Mouse (Mus musculus) megakaryocyte, adult 5-6 weeks (primary cell): ENCODE data around the gene Igsf10. TPM values are rescaled to one million over a fixed set of nuclear protein-coding genes. Genes with fewer than 3 reads are reported as not detected.
"Not testable (repeated sequence)": the region's sequence is repeated elsewhere in the genome, so short reads cannot be mapped to it uniquely, and the experiment has no call there.

Source experiments
- ATAC-seq: 2 replicates; pipeline ENCODE4 v1.8.0; 2016; ENCODE audit warnings: mild to moderate bottlenecking, inconsistent platforms; ENCODE audit not compliant: poor library complexity, severe bottlenecking
- total RNA-seq, 2 experiments: library from RNA; stranded (forward) in 1 of 2; stranded (reverse) in 1 of 2; fragments of 153-499, 151-499 nt in 1 of 2; fragments of 221-1000, 200-1000 nt in 1 of 2; gene quantifications; 2 replicates each; pipeline versions ENCODE4 v1.2.3 to v1.2.4; 2015 to 2017

The Igsf10 gene
- total RNA-seq (2015) (0.22 and 0.36 TPM in 2 replicates), total RNA-seq (2017) (not detected in 2 replicates)

DNA sequence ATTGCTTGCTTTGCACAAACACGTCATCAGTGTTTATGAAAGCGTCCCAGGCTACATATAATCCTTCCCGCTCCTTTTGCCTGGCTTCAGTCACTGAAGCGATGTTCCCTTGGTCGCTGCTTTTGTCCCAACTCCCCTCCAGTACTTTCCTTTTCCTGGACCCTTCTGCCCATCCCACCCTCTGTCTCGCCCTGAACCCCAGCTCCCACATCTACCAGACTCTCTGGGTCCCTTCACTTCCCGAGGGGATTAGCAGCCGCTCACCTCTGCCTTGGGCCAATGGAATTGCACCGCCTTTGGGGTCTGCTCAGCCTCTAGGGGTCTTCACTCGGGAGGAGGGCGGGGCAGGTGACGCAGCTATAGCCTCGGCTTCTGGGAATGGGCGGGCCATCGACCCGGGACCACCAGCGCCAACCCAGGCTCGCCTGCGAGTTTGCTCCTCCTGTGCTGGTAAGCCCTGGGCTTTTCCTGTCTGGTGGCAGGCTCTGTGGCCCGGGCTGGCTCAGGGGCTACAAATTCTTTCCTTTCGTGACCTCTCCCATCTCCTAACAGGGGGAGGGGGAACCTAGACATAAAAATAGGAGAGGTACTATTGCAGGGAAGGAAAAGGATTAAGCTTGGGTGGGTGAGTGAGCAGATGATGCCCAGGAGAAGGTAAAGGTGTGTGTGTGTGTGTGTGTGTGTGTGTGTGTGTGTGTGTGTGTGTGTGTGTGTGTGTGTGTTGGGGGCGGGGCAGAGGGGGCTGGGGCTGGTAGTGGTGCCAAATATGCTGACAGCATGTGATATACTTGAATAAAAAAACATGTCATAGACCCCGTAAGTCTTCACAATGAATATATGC is at the start of gene Igsf10:
Gene Igsf10, minus strand, starts transcription at position 330 of the 841 bp plus-strand sequence.
- ATAC-seq: no peak

DNA sequence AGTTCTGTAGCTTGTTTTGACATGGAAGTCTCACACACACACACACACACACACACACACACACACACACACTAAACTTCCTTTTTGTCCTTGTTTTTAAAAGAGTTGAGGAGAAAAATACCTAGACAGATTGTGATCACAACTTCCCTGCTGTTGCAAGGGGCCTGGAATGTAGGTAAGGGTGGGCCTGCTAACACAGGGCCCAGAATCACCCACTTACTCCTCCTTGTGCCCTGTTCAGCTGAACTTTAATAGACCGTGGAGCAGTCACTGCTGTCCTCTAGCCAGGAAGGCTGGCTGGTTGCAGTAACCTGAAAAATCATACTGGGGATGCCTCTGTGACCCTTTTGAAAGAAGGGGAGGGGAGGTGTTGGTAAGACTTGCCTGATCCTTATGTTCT is 41.4 kb upstream of the Igsf10 start:
- no peak for ATAC-seq

DNA sequence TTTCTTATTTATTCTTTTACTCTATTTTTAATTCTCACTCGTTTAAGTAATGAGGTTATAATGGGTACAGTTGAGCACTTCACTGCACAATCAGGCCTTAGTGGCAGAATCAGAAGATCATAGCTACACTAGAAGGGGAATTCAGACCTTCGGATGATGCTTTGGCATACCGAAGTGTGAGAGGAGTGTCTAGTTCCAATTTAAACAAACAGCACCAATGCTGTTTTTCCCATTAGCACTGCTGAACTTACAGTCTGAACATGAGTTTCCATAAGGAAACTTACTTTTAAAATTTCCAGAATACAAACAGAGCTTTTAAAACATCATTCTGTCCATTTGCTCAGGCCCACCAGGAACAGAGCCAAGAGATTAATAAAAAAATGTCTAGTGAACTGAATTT is 40.8 kb upstream of the Igsf10 start:
- no peak for ATAC-seq

DNA sequence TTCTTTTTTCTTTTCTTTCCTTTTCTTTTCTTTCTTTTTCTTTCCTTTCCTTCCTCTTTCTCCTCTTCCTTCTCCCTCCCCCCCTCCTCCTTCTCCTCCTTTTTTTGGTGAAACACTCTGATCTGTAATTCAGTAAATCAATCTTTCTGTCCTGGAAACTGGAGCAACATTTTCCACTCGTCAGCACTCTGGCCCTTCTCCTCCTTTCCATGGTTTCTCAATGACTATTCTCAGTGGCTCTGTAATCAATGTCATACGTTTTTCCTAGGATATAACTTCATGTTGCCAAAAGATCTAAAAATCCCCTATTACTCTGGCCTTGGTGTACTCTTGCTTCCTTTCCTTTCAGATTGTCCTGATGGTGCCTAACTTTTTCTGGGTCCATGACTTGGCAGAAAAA is 40.1 kb upstream of the Igsf10 start:
- no peak for ATAC-seq

DNA sequence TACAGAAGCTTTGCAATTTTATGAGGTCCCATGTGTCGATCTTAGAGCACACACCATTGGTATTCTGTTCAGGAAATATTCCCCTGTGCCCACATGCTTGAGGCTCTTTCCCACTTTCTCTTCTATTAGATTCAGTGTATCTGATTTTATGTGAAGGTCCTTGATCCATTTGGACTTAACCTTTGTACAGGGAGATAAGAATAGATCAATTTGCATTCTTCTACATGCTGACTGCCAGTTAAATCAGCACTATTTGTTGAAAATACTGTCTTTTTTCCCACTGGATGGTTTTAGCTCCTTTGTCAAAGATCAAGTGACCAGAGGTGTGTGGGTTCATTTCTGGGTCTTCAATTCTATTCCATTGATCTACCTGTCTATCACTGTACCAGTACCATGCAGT is 34.6 kb upstream of the Igsf10 start:
- not testable (repeated sequence) for ATAC-seq

DNA sequence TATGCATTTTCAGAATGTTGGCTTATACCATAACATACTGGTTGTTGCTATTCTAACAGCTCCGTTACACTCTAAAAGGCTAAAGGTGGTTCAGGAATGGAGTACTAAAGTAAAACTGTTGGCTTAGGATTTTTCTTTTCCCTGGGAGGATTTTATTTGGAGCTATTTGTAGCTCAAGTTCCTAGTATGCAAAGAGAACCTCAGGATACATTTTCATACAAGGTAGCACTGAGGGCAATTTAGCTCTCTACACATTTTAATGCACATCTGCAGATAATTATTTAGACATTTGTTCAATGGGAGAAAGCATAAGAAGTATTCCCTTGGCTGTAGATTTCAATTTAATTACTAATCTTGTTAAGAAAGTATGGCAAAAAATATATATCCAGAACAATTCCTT is 17.7 kb upstream of the Igsf10 start:
- no peak for ATAC-seq

DNA sequence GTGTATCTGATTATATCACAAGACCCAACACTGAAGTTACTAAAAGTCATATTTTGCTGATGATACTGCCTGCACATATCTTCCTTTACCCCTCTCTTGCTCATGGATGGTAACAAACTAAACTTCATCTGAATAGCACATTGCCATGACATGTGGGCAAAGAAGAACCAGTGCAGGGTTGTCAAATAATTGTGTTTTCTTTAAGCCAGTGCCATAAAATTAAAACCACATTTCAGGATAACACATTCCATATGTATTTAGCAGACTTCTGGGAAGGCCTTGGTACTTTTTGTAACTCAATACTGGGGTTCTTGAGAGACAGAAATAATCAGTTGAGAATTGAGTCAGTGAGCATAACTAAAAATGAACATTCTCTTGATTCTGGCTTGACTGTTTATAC is 15.9 kb upstream of the Igsf10 start:
- no peak for ATAC-seq

DNA sequence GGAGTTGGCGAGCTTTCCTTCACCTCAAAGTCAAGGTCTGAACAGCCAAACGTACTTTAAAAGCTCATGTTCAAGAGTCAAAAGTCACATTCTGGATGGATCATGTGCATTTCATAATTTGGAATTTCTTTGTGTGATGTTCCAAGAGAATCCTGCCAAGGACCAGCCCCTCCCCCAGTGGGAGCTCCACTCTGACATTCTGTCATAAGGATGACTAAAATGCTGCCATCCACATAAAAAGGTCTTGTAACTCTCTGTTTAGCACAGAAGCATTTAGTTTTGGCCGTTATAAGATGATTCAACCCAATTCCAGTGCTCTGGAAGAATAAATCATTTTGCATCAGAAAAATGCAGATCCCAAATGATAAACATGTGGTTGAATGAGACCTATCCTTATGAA is 10.0 kb upstream of the Igsf10 start:
- ATAC-seq: no peak

DNA sequence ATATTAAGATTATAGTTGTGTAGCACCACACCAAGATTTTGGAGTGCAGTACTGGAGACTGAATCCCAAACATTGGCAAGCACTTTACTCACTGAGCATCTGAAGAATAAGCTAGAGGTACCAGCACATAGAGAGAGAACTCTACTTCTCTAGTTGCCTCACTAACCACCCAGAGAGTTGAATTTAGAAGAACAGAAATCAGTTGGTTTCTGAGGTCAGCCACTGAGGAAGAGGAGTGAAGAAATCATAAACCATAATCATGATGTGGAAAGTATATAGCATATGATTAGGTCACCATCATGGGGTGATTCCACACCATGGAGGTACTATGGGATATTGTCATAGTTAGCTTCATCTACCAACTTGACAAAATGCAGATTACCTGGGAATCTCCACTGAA is 7.6 kb upstream of the Igsf10 start:
- ATAC-seq: peak; percentile 78

DNA sequence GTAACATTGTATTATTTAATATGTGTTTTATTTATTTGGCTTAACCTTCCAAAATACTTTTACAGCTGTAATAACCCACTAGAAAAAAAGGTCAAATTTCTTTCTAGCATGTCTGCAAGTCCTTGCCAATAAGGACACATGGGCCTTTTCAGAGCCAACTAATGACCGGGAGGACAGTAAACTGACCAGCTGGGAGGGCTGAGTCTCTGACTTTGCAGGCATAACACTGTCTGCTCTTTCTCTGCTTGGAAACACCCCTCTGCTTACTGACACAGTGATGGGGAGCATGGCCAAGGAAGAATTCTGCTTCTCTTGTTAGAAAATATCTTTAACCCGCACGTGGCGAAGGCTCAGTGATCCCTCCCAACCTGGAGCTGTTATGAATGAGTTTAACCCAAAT is 1.2 kb downstream of the Igsf10 start:
- ATAC-seq: no peak

DNA sequence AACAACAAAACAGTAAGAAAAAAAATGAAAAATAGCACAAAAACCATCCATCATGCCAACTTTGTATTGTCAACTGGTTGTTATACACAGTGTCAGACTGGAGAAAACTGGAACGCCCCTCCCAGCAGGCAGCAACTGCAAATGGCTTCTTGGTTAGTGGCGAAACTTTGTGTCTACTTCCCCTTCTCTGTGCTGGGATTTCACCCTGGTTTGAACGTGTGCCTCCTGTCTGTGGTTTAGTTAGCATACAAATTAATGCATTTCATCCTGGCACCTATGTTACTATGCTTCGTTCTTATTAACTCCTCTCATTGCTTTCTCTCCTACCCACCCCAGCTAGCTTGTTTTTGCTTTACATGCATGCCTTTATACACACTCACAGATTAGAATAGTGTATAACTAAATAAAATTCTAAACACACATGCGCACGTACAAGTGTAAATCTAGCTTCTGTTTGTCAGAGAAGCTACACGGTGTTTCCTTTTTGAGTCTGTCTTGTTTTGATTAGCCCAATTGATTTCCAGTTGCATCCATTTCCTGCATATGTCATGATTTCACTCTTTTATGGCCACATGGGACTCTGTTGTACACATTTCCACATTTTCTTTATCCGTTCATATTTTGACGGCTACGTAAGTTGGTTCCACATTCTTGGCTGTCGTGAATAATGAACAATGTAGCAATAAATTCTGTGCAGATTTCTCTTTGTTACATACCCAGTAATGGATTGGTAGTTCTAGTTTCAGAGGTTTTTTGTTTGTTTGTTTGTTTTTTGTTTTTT is 2.4 kb downstream of the Igsf10 start:
- peak; percentile 94 for ATAC-seq

DNA sequence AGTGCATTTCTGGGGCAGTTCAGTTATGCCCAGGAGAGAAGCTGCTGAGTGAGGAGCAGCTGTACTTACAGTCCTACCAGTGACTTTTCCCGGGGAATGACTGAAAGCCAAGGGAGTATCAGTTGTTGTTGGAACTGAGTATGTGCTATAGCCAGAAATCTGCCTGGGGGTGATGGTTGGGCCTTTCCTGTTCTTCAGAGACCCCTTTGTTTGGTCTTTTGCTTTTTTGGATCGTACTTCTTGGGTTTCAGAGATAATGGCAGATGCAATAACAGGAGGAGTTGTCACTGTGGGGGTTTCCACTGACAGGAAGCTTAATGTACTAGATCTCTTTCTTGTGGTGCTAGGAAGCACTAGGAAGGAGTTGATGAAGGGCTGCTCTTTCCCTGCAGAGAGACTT is 15.7 kb downstream of the Igsf10 start:
- no peak for ATAC-seq

DNA sequence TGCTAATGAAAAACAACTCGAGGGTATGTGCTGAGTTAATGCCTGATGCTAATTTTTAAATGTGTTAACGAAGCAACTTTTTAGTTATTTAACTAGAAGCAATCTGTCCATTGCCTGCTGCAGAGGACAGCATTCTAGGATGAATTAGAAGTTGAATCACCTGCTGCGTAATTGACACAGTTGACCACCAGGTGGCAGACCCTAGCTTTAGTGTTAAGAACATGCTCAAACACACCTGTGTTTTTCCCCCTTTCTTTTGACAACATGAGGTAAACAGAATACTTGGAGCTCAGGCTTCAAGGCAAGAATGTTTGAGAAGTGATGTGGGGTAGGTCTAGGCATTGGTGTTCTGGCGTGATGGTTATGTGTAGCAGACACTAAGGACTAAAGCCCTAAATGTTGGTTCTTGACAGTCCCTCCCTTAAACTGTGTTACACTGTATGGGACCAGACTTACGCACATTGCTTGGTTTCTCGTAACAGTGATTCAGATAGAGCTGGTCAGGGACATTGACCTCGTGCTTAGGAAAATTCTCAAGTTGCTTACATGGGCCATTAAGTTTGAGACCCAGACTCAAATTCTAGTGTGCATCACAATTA is 22.8 kb downstream of the Igsf10 start:
- ATAC-seq: peak; percentile 93

DNA sequence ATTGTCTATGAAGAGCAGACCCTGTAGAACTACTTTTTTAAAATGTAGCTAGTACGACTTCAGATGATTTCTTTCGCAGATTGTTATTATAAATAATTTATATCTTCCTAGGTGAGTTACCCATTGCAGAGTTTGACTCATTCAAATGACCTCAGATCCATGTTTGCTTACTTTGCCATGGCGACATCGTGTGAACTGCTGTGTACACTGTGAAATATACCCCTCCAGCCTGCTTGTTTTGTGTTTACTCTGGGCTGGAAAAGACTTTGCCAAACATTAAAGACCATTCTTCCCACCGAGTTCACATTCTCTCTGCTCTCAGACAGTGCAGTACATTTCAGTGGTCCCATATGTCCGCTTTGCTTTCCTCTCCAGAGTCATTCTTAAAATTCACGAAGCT is 28.1 kb downstream of the Igsf10 start:
- ATAC-seq: no peak

DNA sequence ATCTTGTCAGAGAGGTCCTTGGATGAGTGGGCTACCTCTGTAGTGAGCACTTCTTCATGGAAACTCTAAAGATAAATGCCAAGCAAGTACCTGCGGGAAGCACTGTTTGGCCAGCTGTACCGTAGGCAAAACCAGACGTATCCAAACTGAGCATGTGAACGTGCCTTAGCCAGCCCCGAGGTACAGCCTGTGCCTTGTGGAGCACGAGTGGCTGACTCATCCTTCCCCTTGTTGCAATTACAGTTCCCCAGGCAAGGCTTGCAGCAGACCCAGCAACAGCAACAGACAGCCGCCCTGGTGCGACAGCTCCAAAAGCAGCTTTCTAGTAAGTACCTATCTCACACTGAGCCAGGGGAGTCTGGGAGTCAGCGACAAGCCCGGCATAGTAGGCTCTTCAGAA is 31.6 kb downstream of the Igsf10 start:
- ATAC-seq: peak; percentile 96

DNA sequence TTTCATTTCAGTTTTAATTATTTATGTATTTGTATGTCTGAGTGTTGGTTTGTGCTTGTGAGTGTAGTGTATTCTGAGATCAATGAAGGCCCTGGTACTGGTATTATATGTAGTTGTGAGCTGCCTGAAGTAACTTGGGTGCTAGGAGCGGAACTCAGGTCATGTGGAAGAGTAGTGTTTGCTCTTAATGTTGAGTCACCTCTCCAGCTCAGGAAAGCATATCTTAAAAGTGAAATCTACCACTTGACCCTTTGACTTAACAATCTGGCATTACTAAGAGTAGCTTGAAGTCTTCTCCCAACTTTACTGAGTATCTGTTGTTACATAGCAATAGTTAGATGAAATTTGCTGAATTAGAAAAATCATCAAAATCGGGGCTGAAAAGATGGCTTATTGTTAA is 38.7 kb downstream of the Igsf10 start:
- no peak for ATAC-seq

DNA sequence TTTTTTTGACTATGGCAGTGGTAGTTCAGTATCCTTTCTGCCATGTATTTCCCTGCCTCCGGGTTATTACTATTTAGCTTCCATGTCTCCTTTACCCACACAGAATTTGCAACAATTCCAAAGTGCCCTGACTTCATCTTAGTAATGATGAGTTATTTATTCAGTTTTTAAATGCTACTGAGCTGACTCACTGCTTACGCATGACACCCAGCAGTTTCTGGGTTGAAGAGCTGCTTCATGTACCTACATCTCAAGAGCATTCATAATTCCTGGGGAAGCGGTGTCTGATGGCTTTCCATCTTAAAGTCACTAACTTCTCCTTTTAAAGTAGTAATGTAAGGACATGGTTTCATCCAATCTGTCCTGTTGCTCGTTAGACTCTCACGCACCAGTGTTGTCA is 39.2 kb downstream of the Igsf10 start:
- ATAC-seq: no peak

DNA sequence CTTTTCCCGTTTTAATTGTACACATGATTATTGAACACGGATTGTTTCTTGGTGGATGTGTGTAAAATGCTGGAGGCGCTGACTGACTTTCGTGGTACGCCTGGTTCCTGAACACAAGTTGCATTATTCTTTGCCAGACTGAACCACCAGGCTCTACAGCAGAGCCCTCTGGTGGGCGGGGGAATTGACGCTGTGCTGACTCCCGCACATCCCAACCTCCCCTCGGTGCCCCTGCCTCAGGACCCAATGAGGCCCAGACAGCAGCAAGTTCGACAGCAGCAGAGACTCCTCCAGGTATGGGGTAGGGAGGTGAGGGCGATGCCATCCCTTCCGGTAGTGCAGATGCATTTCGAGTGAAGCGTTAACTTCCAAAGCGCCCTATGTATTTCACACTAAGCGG is 46.5 kb downstream of the Igsf10 start:
- no peak for ATAC-seq

DNA sequence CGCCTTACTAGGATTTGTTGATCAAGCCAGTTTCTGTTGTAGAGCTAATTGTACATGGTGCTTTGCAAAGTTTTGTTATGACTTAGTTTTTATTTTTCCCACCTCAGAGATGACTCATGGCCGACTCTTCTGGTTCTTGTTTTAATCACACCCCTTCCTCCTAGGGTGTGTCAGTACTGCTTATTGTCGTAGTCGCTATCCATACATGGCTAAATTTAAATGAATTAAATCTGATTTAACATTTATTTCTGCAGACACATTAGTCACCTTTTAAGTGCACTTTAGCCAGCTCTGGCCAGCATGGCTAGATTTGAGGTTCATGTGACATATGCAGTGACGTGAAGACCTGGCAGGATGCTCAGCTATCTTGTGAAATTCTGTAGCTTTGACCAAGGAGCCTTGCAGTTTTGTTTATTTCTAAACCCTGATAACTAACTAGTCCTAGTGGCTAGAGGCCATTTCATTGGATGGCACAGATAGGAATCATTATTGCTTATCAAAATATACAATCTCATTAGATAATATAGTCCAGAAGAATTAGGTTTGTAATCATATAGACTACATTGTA is 47.5 kb downstream of the Igsf10 start:
- no peak for ATAC-seq

DNA sequence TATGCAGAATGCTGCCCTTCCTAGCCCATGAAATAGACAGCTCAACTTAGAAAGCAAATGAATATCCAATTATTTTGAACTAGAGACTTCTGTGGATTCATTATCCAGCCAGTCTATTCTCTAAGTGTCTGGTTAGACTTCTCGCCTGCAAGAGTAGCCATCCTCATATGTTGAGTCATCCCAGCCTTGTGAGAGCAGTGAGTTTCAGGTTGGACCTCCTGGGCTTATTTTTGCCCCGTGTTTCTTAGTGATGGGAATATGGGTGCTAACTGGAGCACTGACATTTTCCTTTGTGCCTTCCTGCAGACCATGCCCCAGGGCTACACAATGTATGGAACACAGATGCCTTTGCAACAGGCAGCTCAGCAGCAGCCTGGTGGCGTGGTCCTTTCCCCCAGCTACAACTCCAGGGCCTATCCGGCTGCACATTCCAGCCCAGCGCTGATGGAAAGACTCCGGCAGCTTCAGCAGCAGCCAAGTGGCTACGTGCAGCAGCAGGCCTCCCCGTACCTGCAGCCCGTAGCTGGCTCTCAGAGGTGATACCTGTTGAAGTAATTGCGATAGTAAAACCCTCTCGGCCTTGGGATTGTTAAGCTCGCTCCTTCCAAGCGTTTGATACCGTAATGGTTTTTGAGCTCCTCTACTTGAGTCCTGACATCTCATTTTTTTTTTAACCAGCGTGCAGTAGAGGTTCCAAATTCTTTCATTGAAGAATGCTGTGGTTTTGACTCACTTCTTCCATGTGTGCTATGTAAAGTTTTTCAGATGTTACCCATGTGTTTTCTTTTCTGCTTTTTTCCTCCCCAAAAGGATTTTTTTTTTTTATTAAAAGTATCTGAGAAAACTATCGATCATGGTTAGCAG is 48.3 kb downstream of the Igsf10 start:
- ATAC-seq: no peak
